Mouse (Mus musculus): Measurements from ENCODE around the gene Creg1. TPM values are rescaled to one million over a fixed set of nuclear protein-coding genes. Genes with fewer than 3 reads are reported as not detected.

Creg1 gene
- polyA plus RNA-seq, 1 experiment from 2014 or later: 60.8 TPM

GRCm38 (mm10) chr1:165790461-165791210 lies 27.1 kb downstream of the Creg1 start:
- 90% methylated on average over 17 of the region's 17 CpGs for WGBS
- Histone ChIP-seq H3K4me1 (replicated peaks; ENCODE audit: control insufficient read depth, insufficient read depth, low read length) (no peaks in the 10 kb centered on the region; the same call in 1 of the 2 replicates), H3K4me3 (ENCODE audit: low read length) (no peak overlapping the region), H3K36me3 (ENCODE audit: control insufficient read depth, insufficient read depth, low read length) (no peaks in the 10 kb centered on the region), H3K27ac (ENCODE audit: low read length) (no peak overlapping the region), H3K9ac (ENCODE audit: low read length) (no peak overlapping the region), H3K27me3 (ENCODE audit: control insufficient read depth, insufficient read depth, low read depth, low read length) (no peaks in the 10 kb centered on the region), H3K4me2 (ENCODE audit: low read depth, low read length) (no peak overlapping the region), H3K9me3 (ENCODE audit: control insufficient read depth, low read length) (no peaks in the 10 kb centered on the region)
- ATAC-seq (ENCODE audit: low read depth): no peak

- H3K9me3 ChIP-seq (ENCODE audit: control insufficient read depth, low read length): no peaks in the 10 kb centered on the region
- H3K4me3 ChIP-seq (ENCODE audit: low read length): no peak overlapping the region
- no peak for ATAC-seq (ENCODE audit: low read depth)
- no peak overlapping the region for H3K9ac ChIP-seq (ENCODE audit: low read length)
- no peak overlapping the region for H3K4me2 ChIP-seq (ENCODE audit: low read depth, low read length)
- no peaks in the 10 kb centered on the region; the same call in 1 of the 2 replicates for H3K4me1 ChIP-seq (replicated peaks; ENCODE audit: control insufficient read depth, insufficient read depth, low read length)
- no peaks in the 10 kb centered on the region for H3K36me3 ChIP-seq (ENCODE audit: control insufficient read depth, insufficient read depth, low read length)
- WGBS: 76% methylated on average over 9 of the region's 9 CpGs
- H3K27me3 ChIP-seq (ENCODE audit: control insufficient read depth, insufficient read depth, low read depth, low read length): no peaks in the 10 kb centered on the region
- H3K27ac ChIP-seq (ENCODE audit: low read length): no peak overlapping the region
Measured at GRCm38 (mm10) chr1:165791411-165791810, 27.9 kb downstream of the Creg1 start.

- Histone ChIP-seq H3K36me3 (ENCODE audit: control insufficient read depth, insufficient read depth, low read length) (no peaks in the 10 kb centered on the region), H3K4me1 (replicated peaks; ENCODE audit: control insufficient read depth, insufficient read depth, low read length) (no peaks in the 10 kb centered on the region), H3K27ac (ENCODE audit: low read length) (no peak overlapping the region), H3K4me3 (ENCODE audit: low read length) (no peak overlapping the region), H3K27me3 (ENCODE audit: control insufficient read depth, insufficient read depth, low read depth, low read length) (no peaks in the 10 kb centered on the region), H3K4me2 (ENCODE audit: low read depth, low read length) (no peak overlapping the region), H3K9me3 (ENCODE audit: control insufficient read depth, low read length) (no peaks in the 10 kb centered on the region), H3K9ac (ENCODE audit: low read length) (no peak overlapping the region)
- ATAC-seq (ENCODE audit: low read depth): no peak
- WGBS: 76% methylated on average over 11 of the region's 11 CpGs
Measured at GRCm38 (mm10) chr1:165801709-165802310, 38.3 kb downstream of the Creg1 start.

- H3K27ac ChIP-seq (ENCODE audit: low read length): no peak overlapping the region
- H3K9ac ChIP-seq (ENCODE audit: low read length): no peak overlapping the region
- H3K4me2 ChIP-seq (ENCODE audit: low read depth, low read length): no peak overlapping the region
- no peaks in the 10 kb centered on the region for H3K36me3 ChIP-seq (ENCODE audit: control insufficient read depth, insufficient read depth, low read length)
- H3K9me3 ChIP-seq (ENCODE audit: control insufficient read depth, low read length): no peaks in the 10 kb centered on the region
- no peaks in the 10 kb centered on the region for H3K4me1 ChIP-seq (replicated peaks; ENCODE audit: control insufficient read depth, insufficient read depth, low read length)
- H3K4me3 ChIP-seq (ENCODE audit: low read length): no peak overlapping the region
- no peak for ATAC-seq (ENCODE audit: low read depth)
- H3K27me3 ChIP-seq (ENCODE audit: control insufficient read depth, insufficient read depth, low read depth, low read length): no peaks in the 10 kb centered on the region
- WGBS: 90% methylated on average over 5 of the region's 5 CpGs
Measured at GRCm38 (mm10) chr1:165803107-165803506, 39.6 kb downstream of the Creg1 start.

DNA sequence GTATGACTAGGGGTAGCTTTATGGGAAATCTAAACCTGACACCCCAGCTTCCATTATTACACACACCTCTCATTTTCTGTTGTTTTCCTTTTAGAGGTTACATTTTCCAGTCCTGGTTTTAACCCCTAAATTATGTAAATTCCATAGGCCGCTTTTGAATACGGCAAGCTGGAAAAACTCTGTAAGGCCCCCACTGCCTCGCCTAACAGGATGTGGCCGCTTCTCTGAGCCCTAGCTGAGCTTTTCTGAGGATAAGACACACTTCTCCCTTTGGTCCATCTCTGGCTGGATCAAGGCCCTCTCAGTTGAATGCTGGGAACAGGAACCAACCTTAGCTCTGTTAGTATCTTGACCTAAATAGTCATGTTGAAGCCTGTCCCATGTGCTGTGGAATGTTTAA lies 40.6 kb downstream of the Creg1 start:
- Histone ChIP-seq H3K9ac (ENCODE audit: low read length) (no peak overlapping the region), H3K9me3 (ENCODE audit: control insufficient read depth, low read length) (no peaks in the 10 kb centered on the region), H3K27ac (ENCODE audit: low read length) (no peak overlapping the region), H3K4me2 (ENCODE audit: low read depth, low read length) (no peak overlapping the region), H3K4me1 (replicated peaks; ENCODE audit: control insufficient read depth, insufficient read depth, low read length) (no peaks in the 10 kb centered on the region), H3K27me3 (ENCODE audit: control insufficient read depth, insufficient read depth, low read depth, low read length) (no peaks in the 10 kb centered on the region), H3K4me3 (ENCODE audit: low read length) (no peak overlapping the region), H3K36me3 (ENCODE audit: control insufficient read depth, insufficient read depth, low read length) (no peaks in the 10 kb centered on the region)
- ATAC-seq (ENCODE audit: low read depth): no peak
- 85% methylated on average over 4 of the region's 4 CpGs for WGBS

GRCm38 (mm10) chr1:165810633-165811032 lies 47.1 kb downstream of the Creg1 start:
- Histone ChIP-seq H3K27ac (ENCODE audit: low read length) (no peak overlapping the region), H3K9ac (ENCODE audit: low read length) (no peak overlapping the region), H3K36me3 (ENCODE audit: control insufficient read depth, insufficient read depth, low read length) (no peaks in the 10 kb centered on the region), H3K27me3 (ENCODE audit: control insufficient read depth, insufficient read depth, low read depth, low read length) (no peaks in the 10 kb centered on the region), H3K4me2 (ENCODE audit: low read depth, low read length) (no peak overlapping the region), H3K9me3 (ENCODE audit: control insufficient read depth, low read length) (no peaks in the 10 kb centered on the region), H3K4me3 (ENCODE audit: low read length) (no peak overlapping the region), H3K4me1 (replicated peaks; ENCODE audit: control insufficient read depth, insufficient read depth, low read length) (peaks cover 8% of the 10 kb centered on the region; the same call in 1 of the 2 replicates)
- no peak for ATAC-seq (ENCODE audit: low read depth)
- WGBS: 61% methylated on average over 2 of the region's 2 CpGs

- H3K4me3 ChIP-seq (ENCODE audit: low read length): no peak overlapping the region
- WGBS: 60% methylated on average over 5 of the region's 5 CpGs
- H3K27me3 ChIP-seq (ENCODE audit: control insufficient read depth, insufficient read depth, low read depth, low read length): no peaks in the 10 kb centered on the region
- H3K36me3 ChIP-seq (ENCODE audit: control insufficient read depth, insufficient read depth, low read length): no peaks in the 10 kb centered on the region
- H3K9me3 ChIP-seq (ENCODE audit: control insufficient read depth, low read length): no peaks in the 10 kb centered on the region
- ATAC-seq (ENCODE audit: low read depth): no peak
- H3K4me2 ChIP-seq (ENCODE audit: low read depth, low read length): no peak overlapping the region
- H3K4me1 ChIP-seq (replicated peaks; ENCODE audit: control insufficient read depth, insufficient read depth, low read length): peaks cover 8% of the 10 kb centered on the region; the same call in 1 of the 2 replicates
- H3K27ac ChIP-seq (ENCODE audit: low read length): no peak overlapping the region
- no peak overlapping the region for H3K9ac ChIP-seq (ENCODE audit: low read length)
Measured at GRCm38 (mm10) chr1:165811170-165811569, 47.6 kb downstream of the Creg1 start.

- no peak overlapping the region for H3K4me3 ChIP-seq (ENCODE audit: low read length)
- H3K27ac ChIP-seq (ENCODE audit: low read length): no peak overlapping the region
- H3K4me2 ChIP-seq (ENCODE audit: low read depth, low read length): no peak overlapping the region
- no peaks in the 10 kb centered on the region for H3K27me3 ChIP-seq (ENCODE audit: control insufficient read depth, insufficient read depth, low read depth, low read length)
- 76% methylated on average over 3 of the region's 3 CpGs for WGBS
- H3K36me3 ChIP-seq (ENCODE audit: control insufficient read depth, insufficient read depth, low read length): no peaks in the 10 kb centered on the region
- ATAC-seq (ENCODE audit: low read depth): no peak
- peaks cover 13% of the 10 kb centered on the region; the same call in 1 of the 2 replicates for H3K4me1 ChIP-seq (replicated peaks; ENCODE audit: control insufficient read depth, insufficient read depth, low read length)
- H3K9ac ChIP-seq (ENCODE audit: low read length): no peak overlapping the region
- no peaks in the 10 kb centered on the region for H3K9me3 ChIP-seq (ENCODE audit: control insufficient read depth, low read length)
Measured at GRCm38 (mm10) chr1:165812775-165813174, 49.2 kb downstream of the Creg1 start.

DNA sequence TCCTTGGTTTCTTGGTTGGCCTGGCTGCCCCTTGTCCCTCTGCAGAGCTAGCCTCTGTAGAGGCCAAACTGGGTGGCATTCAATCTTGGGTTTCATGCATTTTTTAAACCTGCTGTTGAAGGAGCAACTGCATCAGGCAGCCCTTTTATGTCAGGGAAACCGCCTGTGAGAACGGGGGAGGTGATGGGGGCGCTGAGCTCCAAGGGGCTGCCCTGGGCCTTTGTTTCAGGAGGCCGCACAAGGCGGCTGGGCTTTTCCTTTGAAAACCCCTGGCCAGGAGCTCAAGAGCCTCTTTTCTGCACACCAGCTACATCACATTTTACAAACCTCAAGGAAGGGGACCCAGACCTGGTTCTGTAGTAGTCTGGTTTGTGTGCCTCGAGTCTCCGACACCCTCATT lies 50.6 kb downstream of the Creg1 start:
- no peaks in the 10 kb centered on the region for H3K9me3 ChIP-seq (ENCODE audit: control insufficient read depth, low read length)
- no peak overlapping the region; the same call in 1 of the 2 replicates for H3K9ac ChIP-seq (ENCODE audit: low read length)
- H3K36me3 ChIP-seq (ENCODE audit: control insufficient read depth, insufficient read depth, low read length): no peaks in the 10 kb centered on the region
- ATAC-seq (ENCODE audit: low read depth): no peak
- H3K4me3 ChIP-seq (ENCODE audit: low read length): no peak overlapping the region
- peaks cover 13% of the 10 kb centered on the region; the same call in 1 of the 2 replicates for H3K4me1 ChIP-seq (replicated peaks; ENCODE audit: control insufficient read depth, insufficient read depth, low read length)
- no peak overlapping the region for H3K27ac ChIP-seq (ENCODE audit: low read length)
- no peaks in the 10 kb centered on the region for H3K27me3 ChIP-seq (ENCODE audit: control insufficient read depth, insufficient read depth, low read depth, low read length)
- WGBS: 37% methylated on average over 7 of the region's 7 CpGs
- 0 out of 2 replicates have a peak overlapping the region, but pooled peaks have one; percentile 35 for H3K4me2 ChIP-seq (ENCODE audit: low read depth, low read length)

Data from lung, embryonic 16.5 days (tissue).